Mouse (Mus musculus) hindbrain, embryonic 15.5 days (tissue): Measurements from ENCODE around the gene Mia2. TPM values are rescaled to one million over a fixed set of nuclear protein-coding genes. Genes with fewer than 3 reads are reported as not detected.
A peak's percentile ranks its signal among the peaks of the same experiment; 100 is the strongest.

Experiments
- ATAC-seq: fragments of 200-750 bp; cut with Nextera tagmentation; 2 replicates; pipeline ENCODE4 v1.8.0; 2017; ENCODE audit warnings: low read depth, moderate number of reproducible peaks, moderate TSS enrichment; ENCODE audit not compliant: low FRiP score
- H3K27ac ChIP-seq: fragments of 300-500 bp; sonication (generic); replicated peaks from 2 replicates; pipeline ENCODE4 v1.5.1; 2015; ENCODE audit warnings: mild to moderate bottlenecking, inconsistent platforms
- H3K27me3 ChIP-seq: fragments of 300-500 bp; sonication (generic); 2 replicates; pipeline ENCODE4 v1.6.1; 2015; ENCODE audit warnings: control low read depth, inconsistent platforms
- H3K36me3 ChIP-seq: fragments of 300-500 bp; sonication (generic); 2 replicates; pipeline ENCODE4 v1.6.1; 2015; ENCODE audit warnings: control low read depth, inconsistent platforms
- H3K4me1 ChIP-seq: fragments of 300-500 bp; sonication (generic); replicated peaks from 2 replicates; pipeline ENCODE4 v1.6.1; 2015; ENCODE audit warnings: control low read depth, inconsistent platforms
- H3K4me2 ChIP-seq: fragments of 300-500 bp; sonication (generic); 2 replicates; pipeline ENCODE4 v1.6.1; 2015; ENCODE audit warnings: moderate library complexity, mild to moderate bottlenecking, inconsistent platforms
- H3K4me3 ChIP-seq: fragments of 300-500 bp; sonication (generic); 2 replicates; pipeline ENCODE4 v1.5.1; 2015; ENCODE audit warnings: mild to moderate bottlenecking, inconsistent platforms
- H3K9ac ChIP-seq: fragments of 300-500 bp; sonication (generic); 2 replicates; pipeline ENCODE4 v1.6.1; 2015; ENCODE audit warnings: inconsistent platforms
- H3K9me3 ChIP-seq: fragments of 300-500 bp; sonication (generic); 2 replicates; pipeline ENCODE4 v1.6.1; 2016; ENCODE audit warnings: control low read depth, inconsistent platforms
- WGBS: fragments of 180-500 bp; shearing (Covaris S2); methylation state at CpG from one replicate; pipeline ENCODE4 v1.1.7; 2015; 5-methylcytosine and 5-hydroxymethylcytosine counted together
- polyA plus RNA-seq: library from polyadenylated mRNA; unstranded; fragments of >200 nt; fragmentation: Nextera tagmentation; extraction: Ambion mirVana; gene quantifications from 2 replicates; pipeline ENCODE4 v1.2.1, GENCODE M21; 2015

The Mia2 gene
- polyA plus RNA-seq, 1 experiment from 2014 or later = 30.4 TPM

DNA sequence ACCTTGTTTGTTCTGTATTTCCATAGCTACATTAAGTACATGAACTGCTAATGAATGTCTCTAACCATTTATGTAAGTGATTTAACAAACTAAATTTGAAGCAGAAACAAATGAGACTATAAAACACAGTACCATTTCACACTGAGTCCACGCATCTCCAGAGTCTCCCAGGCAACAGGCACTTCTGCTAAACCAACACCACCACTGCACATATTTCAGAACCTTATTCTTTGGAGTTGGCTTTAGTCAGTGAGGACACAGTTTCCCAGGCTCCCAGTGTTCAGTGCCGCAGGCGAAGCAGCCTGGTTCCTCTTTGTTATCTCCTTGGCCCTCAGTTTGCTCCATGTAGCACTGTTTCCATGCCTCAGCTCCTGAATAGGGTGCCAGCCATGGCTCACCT, 82.2 kb downstream of the Mia2 start:
- no peak overlapping the region for H3K4me2 ChIP-seq
- H3K4me3 ChIP-seq = no peak overlapping the region
- H3K4me1 ChIP-seq = no peaks in the 10 kb centered on the region
- 0 out of 2 replicates have a peak, but pooled peaks have one; percentile 11 for ATAC-seq
- no peaks in the 10 kb centered on the region for H3K27me3 ChIP-seq
- peaks cover 53% of the 10 kb centered on the region for H3K36me3 ChIP-seq
- 85% methylated on average over 3 of the region's 3 CpGs for WGBS
- no peak overlapping the region for H3K9ac ChIP-seq
- no peak overlapping the region for H3K27ac ChIP-seq
- H3K9me3 ChIP-seq = no peaks in the 10 kb centered on the region

DNA sequence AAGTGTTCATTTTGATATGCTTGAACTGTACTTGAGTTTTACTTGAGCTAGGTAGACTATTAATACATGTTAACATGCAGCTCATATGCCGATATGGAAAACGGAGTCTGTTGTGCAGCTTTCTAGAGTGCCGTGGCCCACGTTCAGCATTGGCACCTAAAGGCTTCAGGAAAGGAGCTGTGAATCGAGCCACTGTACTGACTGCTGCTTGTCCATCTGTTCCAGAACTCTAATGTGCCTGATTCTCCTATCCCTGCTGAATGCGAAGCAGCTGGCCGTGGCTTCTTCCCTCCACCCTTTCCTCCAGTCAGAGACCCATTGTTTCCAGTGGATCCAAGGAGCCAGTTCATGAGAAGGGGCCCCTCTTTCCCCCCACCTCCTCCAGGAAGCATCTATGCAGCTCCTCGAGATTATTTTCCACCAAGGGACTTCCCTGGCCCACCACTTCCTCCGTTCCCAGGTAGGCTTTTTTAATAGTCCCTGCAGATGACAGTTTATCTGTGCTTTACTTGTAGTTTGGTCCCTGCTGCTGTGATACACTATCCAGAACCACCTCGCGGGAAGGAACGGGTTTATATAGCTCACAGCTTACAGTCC, 92.6 kb downstream of the Mia2 start:
- Histone ChIP-seq H3K4me2 (no peak overlapping the region), H3K4me1 (no peaks in the 10 kb centered on the region), H3K27me3 (no peaks in the 10 kb centered on the region), H3K27ac (no peak overlapping the region), H3K36me3 (peaks cover 45% of the 10 kb centered on the region), H3K9me3 (no peaks in the 10 kb centered on the region), H3K4me3 (no peak overlapping the region), H3K9ac (no peak overlapping the region)
- WGBS = 89% methylated on average over 12 of the region's 12 CpGs
- ATAC-seq = no peak

DNA sequence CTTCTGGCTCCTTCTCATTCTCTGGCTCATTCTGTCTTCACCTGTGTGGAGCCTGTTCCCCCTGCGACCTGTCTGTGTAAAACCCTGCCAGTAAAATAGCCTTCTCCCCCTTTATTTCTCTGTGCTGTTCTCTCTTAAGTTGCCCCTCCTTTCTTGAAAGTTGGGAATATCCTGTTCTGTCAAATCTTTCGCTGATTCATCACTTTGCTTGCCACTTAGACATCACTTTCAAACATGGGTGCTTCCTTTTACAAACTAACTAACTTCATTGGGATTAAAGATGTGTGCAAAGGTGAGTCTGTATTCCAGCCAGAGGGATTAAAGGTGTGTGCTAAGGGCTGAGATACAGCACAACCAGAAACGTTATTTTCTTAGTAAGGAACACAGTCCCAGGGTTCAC, 98.0 kb downstream of the Mia2 start:
- Histone ChIP-seq H3K27me3 (no peaks in the 10 kb centered on the region), H3K4me2 (no peak overlapping the region), H3K27ac (no peak overlapping the region), H3K9ac (no peak overlapping the region), H3K36me3 (peaks cover 20% of the 10 kb centered on the region), H3K4me3 (no peak overlapping the region), H3K9me3 (no peaks in the 10 kb centered on the region), H3K4me1 (no peaks in the 10 kb centered on the region)
- no peak for ATAC-seq
- 89% methylated on average over 3 of the region's 3 CpGs for WGBS

DNA sequence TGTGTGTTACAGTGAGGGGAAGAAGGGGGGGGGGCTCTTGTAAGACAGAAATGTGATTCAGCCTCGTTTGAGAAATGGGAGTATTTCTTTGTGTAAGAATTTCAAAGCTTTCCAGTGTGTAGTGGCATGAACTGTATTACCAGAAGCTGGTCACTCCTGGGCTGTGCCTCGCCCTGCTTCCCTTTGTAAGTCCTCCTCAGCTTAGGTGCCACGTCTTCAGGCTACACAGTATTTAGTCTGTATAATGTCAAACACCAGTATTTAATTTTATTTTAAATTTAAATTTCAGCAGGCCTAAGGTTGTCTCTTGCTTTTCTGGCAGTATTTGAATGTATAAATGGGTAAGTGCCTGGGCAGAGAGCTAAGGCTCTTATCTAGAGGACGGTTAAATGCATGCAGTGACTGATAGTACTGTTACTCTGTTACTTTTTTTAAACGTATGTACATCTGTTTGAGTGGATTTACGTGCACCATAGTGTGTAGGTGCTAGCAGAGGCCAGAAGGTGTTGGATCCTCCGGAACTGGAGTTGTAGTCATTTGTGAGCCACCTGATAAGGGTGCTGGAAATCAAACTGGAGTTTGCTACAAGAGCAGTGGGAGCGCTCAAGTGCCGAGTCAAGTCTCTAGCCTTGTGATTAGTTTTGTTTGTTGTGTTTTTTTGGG, 98.9 kb downstream of the Mia2 start:
- Histone ChIP-seq H3K4me3 (no peak overlapping the region), H3K9ac (no peak overlapping the region), H3K4me2 (no peak overlapping the region), H3K9me3 (no peaks in the 10 kb centered on the region), H3K27ac (no peak overlapping the region), H3K4me1 (no peaks in the 10 kb centered on the region), H3K27me3 (no peaks in the 10 kb centered on the region), H3K36me3 (peaks cover 21% of the 10 kb centered on the region)
- 0 out of 2 replicates have a peak, but pooled peaks have one; percentile 42 for ATAC-seq
- WGBS = 88% methylated on average over 9 of the region's 9 CpGs

DNA sequence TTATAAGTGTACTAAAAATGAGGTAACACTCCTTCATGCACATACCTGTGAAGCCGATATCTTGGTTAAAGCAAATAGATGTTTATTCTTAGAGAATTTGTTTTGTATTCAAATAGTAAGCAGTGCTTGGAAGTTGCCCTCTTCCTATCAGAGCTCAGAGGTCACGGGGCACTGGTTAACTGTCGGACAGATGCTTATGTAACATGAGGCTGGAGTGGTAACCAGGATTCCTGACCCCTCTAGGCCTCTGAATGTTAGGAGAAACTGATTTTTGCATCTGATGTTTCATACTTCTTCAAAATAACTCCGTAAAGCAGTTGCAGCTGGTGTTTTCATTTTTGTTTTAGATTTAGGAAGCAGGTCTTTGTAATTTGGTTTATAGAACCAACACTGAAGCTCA, 99.5 kb downstream of the Mia2 start:
- no peak overlapping the region for H3K27ac ChIP-seq
- H3K4me2 ChIP-seq = no peak overlapping the region
- no peaks in the 10 kb centered on the region for H3K9me3 ChIP-seq
- no peak overlapping the region for H3K9ac ChIP-seq
- WGBS = 92% methylated on average over 4 of the region's 4 CpGs
- H3K36me3 ChIP-seq = peaks cover 24% of the 10 kb centered on the region
- H3K27me3 ChIP-seq = no peaks in the 10 kb centered on the region
- no peak for ATAC-seq
- H3K4me1 ChIP-seq = no peaks in the 10 kb centered on the region
- no peak overlapping the region for H3K4me3 ChIP-seq

DNA sequence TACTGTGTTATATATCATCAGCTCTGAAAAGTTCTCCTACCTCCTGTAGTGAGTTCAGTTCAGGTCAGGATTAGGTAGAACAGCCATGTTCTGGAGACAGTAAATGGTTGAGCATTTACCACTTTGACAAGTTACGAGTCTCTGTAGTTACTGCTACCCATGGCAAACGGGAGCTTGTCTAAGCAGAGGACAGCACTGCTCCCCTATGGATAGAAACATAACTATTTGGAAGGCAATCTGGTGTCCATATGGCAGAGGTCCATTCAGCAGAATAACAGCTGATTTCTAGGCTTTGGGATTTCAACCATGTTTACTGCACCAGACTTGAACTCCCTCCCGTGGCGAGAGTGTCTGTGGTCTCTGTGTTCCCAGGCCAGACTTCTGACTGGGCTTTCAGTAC, 100.3 kb downstream of the Mia2 start:
- Histone ChIP-seq H3K4me3 (no peak overlapping the region), H3K4me2 (no peak overlapping the region), H3K9ac (no peak overlapping the region), H3K27me3 (no peaks in the 10 kb centered on the region), H3K4me1 (no peaks in the 10 kb centered on the region), H3K27ac (no peak overlapping the region), H3K9me3 (no peaks in the 10 kb centered on the region), H3K36me3 (peaks cover 25% of the 10 kb centered on the region)
- no peak for ATAC-seq
- whole genome bisulfite sequencing = 74% methylated on average over 4 of the region's 4 CpGs

DNA sequence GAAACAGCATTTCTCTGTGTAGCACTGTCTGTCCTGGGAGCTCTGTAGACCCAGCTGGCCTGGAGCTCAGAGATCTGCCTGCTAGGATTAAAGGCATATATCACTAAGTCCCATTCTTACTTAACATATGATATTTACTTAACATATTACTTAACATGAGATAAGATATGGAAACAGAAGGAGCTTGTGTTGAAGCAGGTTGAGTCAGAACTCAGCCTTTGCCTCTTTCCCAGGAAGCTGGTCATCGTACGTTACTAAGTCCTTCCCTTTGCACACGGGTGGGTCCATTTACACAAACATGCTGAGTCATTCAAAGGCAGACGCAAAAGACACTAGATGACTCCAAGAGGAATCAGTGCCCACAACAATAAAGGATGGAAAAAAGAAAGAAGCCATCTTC, 103.2 kb downstream of the Mia2 start:
- Histone ChIP-seq H3K9me3 (no peaks in the 10 kb centered on the region), H3K4me3 (no peak overlapping the region), H3K4me1 (no peaks in the 10 kb centered on the region), H3K9ac (no peak overlapping the region), H3K27ac (no peak overlapping the region), H3K27me3 (no peaks in the 10 kb centered on the region), H3K36me3 (peaks cover 26% of the 10 kb centered on the region), H3K4me2 (no peak overlapping the region)
- WGBS = 84% methylated on average over 4 of the region's 4 CpGs
- ATAC-seq = no peak

DNA sequence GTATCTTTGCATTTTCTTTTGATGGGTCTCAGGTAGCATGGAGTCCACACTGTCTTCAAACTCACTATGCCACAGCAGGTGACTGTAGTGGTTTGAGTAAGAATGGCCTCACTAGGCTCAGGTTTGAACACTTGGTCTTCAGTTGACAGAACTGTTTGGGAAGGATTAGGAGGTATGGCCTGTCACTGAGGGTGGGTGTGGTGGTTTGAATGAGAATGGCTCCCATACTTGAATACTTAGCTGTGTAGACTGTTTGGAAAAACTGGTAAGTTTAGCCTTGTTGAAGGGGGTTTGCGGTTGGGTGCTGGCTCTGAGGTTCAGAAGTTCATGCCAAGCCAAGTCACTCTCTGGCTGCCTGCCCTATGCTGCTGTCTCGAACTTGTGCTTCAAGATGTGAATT, 103.8 kb downstream of the Mia2 start:
- WGBS = 94% methylated on average over 2 of the region's 2 CpGs
- Histone ChIP-seq H3K4me1 (no peaks in the 10 kb centered on the region), H3K4me3 (no peak overlapping the region), H3K36me3 (peaks cover 31% of the 10 kb centered on the region), H3K27ac (no peak overlapping the region), H3K27me3 (no peaks in the 10 kb centered on the region), H3K4me2 (no peak overlapping the region), H3K9me3 (no peaks in the 10 kb centered on the region), H3K9ac (no peak overlapping the region)
- ATAC-seq = no peak

DNA sequence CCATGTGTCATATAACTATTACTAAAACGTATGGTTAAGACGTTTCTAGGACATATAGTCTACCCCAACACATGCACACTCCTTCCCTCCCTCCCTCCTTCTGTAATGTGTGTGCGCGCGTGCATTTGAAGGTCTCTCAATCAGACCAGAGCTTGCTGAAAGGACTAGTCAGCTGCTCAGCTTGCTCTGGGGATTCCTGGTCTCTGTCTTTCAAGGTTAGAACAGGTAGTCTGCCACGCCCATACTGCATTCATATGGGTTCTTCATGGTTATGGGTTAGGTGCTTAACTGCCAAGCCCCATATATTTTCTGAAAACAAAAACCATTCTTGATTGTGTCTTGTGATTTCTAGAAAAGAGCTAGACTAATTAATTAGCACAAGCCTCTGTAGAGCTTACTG, 110.0 kb downstream of the Mia2 start:
- Histone ChIP-seq H3K4me2 (no peak overlapping the region), H3K27ac (no peak overlapping the region), H3K9ac (no peak overlapping the region), H3K36me3 (peaks cover 14% of the 10 kb centered on the region), H3K9me3 (0 out of 2 replicates have a peak, but pooled peaks cover 4% of the 10 kb centered on the region), H3K4me1 (no peaks in the 10 kb centered on the region), H3K27me3 (no peaks in the 10 kb centered on the region), H3K4me3 (no peak overlapping the region)
- WGBS = 99% methylated on average over 6 of the region's 6 CpGs
- ATAC-seq = no peak

DNA sequence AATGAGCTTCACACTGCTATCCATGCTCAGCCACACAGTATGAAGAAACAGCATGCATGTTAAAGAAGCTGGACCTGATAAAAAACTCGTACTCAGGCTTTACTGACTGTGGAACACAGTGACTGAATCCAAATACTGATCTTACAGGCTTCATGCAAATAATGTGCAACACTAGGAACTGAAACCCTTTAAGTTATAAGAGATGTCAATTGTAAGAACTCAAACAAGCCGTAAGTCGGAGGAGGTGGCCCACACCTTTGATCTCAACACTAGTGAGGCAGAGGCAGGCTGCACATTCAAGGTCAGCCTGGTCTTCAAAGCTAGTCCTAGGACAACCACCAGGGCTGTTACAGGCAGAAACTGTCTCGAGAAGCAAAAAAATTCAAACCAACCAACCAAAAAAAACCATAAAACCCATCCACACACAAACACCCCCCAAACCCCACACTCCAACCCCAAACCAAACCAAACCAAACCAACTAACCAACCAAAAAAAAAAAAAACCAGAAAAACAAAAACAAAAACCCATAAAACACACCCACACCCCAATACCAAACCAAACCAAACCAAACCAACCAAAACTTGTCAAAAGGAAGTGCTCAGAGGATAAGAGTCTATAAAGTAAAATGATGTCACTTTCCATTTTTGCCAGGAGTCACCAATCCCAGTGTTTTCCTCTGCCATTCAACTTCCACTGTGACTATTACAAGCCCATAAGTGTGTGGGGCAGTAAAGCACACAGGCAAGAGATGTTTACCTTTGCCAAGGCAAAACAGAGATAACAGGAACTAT, 110.8 kb downstream of the Mia2 start:
- no peak overlapping the region for H3K27ac ChIP-seq
- H3K4me3 ChIP-seq = no peak overlapping the region
- WGBS = 91% methylated on average over 4 of the region's 4 CpGs
- no peak overlapping the region for H3K4me2 ChIP-seq
- ATAC-seq = no peak
- no peaks in the 10 kb centered on the region for H3K27me3 ChIP-seq
- no peaks in the 10 kb centered on the region for H3K4me1 ChIP-seq
- peaks cover 13% of the 10 kb centered on the region for H3K36me3 ChIP-seq
- no peak overlapping the region for H3K9ac ChIP-seq
- 0 out of 2 replicates have a peak, but pooled peaks cover 4% of the 10 kb centered on the region for H3K9me3 ChIP-seq

DNA sequence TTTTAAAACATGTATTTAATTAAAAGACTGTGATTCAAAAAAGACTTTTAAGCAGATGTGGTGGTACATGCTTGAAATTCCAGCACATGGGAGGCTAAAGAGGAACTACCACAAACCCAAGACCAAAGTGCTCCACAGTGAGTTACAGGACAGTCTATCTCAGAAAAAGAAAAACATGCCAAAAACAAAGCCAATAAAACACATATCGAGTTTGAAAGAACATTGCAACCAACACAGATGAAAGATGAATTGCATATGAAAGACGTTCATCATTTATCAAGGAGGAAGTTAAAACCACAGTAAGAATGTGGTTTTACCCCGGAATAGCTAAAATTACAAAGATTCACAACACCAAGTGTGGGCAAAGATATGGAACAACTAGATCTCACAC, 111.4 kb downstream of the Mia2 start:
- H3K4me1 ChIP-seq = no peaks in the 10 kb centered on the region
- 93% methylated on average over 3 of the region's 3 CpGs for whole genome bisulfite sequencing
- H3K36me3 ChIP-seq = peaks cover 18% of the 10 kb centered on the region
- H3K9me3 ChIP-seq = 0 out of 2 replicates have a peak, but pooled peaks cover 4% of the 10 kb centered on the region
- no peak overlapping the region for H3K9ac ChIP-seq
- no peak overlapping the region for H3K27ac ChIP-seq
- H3K4me3 ChIP-seq = no peak overlapping the region
- H3K4me2 ChIP-seq = no peak overlapping the region
- no peak for ATAC-seq
- no peaks in the 10 kb centered on the region for H3K27me3 ChIP-seq

DNA sequence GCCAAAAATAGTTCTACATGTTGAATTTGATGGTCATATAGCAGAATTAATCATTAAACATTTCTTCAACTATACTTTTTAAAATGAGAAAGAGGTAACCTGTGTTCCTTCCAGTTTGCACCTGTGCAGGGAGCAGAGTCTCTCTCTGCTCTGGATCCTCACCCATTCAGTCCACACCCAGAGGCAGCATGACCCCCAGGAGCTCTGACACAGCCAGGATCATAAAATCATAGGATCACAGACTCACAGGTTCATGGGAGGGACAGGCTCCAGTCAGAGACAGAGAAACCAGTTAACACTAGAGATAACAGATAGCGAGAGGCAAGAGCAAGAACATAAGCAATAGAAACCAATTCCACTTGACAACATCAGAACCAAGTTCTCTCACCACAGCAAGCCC, 112.2 kb downstream of the Mia2 start:
- Histone ChIP-seq H3K27me3 (no peaks in the 10 kb centered on the region), H3K27ac (no peak overlapping the region), H3K9me3 (0 out of 2 replicates have a peak, but pooled peaks cover 4% of the 10 kb centered on the region), H3K4me3 (no peak overlapping the region), H3K9ac (no peak overlapping the region), H3K36me3 (peaks cover 20% of the 10 kb centered on the region), H3K4me2 (no peak overlapping the region), H3K4me1 (no peaks in the 10 kb centered on the region)
- 97% methylated on average over 1 of the region's 1 CpGs for WGBS
- ATAC-seq = no peak
